Mouse (Mus musculus) cerebellum, postnatal 36 days (tissue): ENCODE results near the gene Tnc.

ENCODE experiments used
- DNase-seq, 2 experiments: peaks; one replicate each; pipeline ENCODE4 v3.0.0; 2021 to 2022; ENCODE audit warnings: mixed read lengths in 2 of 2

The Tnc gene

GRCm38 (mm10) chr4:64046831-64047493, at the start of gene Tnc:
Gene Tnc (minus strand): TSS chr4:64047015.
- peak in 1 of 2 experiments; percentile 6 for DNase-seq

- DNase-seq: peak; percentile 3 to 7
These were observed 47.4 kb upstream of the Tnc start for GRCm38 (mm10) chr4:64094221-64094620.

- no peak for DNase-seq
These were observed 46.0 kb upstream of the Tnc start for GRCm38 (mm10) chr4:64092857-64093256.

GRCm38 (mm10) chr4:64089378-64089777, 42.6 kb upstream of the Tnc start:
- DNase-seq: no peak

GRCm38 (mm10) chr4:64087675-64088074, 40.9 kb upstream of the Tnc start:
- no peak for DNase-seq

- DNase-seq: no peak
These were observed 39.3 kb upstream of the Tnc start for GRCm38 (mm10) chr4:64085993-64086567.

- no peak for DNase-seq
These were observed 37.0 kb upstream of the Tnc start for GRCm38 (mm10) chr4:64083858-64084257.

GRCm38 (mm10) chr4:64078029-64078619, 31.3 kb upstream of the Tnc start:
- DNase-seq: no peak

- DNase-seq: no peak
These were observed 29.7 kb upstream of the Tnc start for GRCm38 (mm10) chr4:64076349-64077025.

- no peak for DNase-seq
These were observed 27.9 kb upstream of the Tnc start for GRCm38 (mm10) chr4:64074725-64075124.

- no peak for DNase-seq
These were observed 20.6 kb upstream of the Tnc start for GRCm38 (mm10) chr4:64067394-64067793.

GRCm38 (mm10) chr4:64065266-64065665, 18.5 kb upstream of the Tnc start:
- DNase-seq: peak in 1 of 2 experiments; percentile 3

GRCm38 (mm10) chr4:64058856-64059231, 12.0 kb upstream of the Tnc start:
- DNase-seq: no peak

- no peak for DNase-seq
These were observed 11.4 kb upstream of the Tnc start for GRCm38 (mm10) chr4:64058048-64058855.

GRCm38 (mm10) chr4:64048177-64048576, 1.4 kb upstream of the Tnc start:
- no peak for DNase-seq

- no peak for DNase-seq
These were observed 2.9 kb downstream of the Tnc start for GRCm38 (mm10) chr4:64043893-64044292.

- DNase-seq: no peak
These were observed 3.4 kb downstream of the Tnc start for GRCm38 (mm10) chr4:64043371-64043770.

GRCm38 (mm10) chr4:64039091-64039490, 7.7 kb downstream of the Tnc start:
- DNase-seq: no peak

GRCm38 (mm10) chr4:64037513-64037912, 9.3 kb downstream of the Tnc start:
- no peak for DNase-seq

GRCm38 (mm10) chr4:64034724-64035123, 12.1 kb downstream of the Tnc start:
- DNase-seq: no peak

- DNase-seq: peak in 1 of 2 experiments; percentile 33
These were observed 13.6 kb downstream of the Tnc start for GRCm38 (mm10) chr4:64033191-64033590.

GRCm38 (mm10) chr4:64029486-64029885, 17.3 kb downstream of the Tnc start:
- DNase-seq: no peak

- DNase-seq: no peak
These were observed 21.2 kb downstream of the Tnc start for GRCm38 (mm10) chr4:64025591-64025990.
